Mouse (Mus musculus): ENCODE measurements at regions not wholly inside any gene's neighbourhood (a gene's known extent, or its start where the extent isn't known, plus 50 kb on each side); places are given as distances from the start of the nearest gene placed in this dataset.

DNA sequence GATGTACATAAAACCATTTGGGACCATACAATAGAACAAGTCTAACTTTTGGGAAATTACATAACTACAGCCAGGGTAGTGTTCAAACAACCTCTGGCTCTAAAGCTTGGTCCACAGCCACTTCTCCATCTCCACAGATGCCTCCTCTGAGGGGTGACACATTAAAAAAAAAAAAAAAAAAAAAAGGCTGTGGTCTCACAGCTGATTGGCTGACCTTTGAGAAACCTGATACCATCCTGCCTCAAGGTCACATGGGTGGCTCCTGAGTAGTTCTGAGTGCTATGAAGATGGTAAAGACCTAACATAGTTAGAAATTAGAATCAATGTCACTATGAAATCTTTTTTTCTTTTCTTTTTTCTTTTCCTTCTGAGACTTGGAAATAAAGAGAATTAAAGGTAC lies 102.4 kb downstream of the Tmem182 start:
- Histone ChIP-seq H3K4me1 (ENCODE audit: control insufficient read depth, insufficient read depth, low read length) (no peaks in the 10 kb centered on the region), H3K4me3 (ENCODE audit: low read length) (no peak overlapping the region), H3K27me3 (ENCODE audit: control insufficient read depth, insufficient read depth, low read length) (no peaks in the 10 kb centered on the region), H3K9ac (ENCODE audit: low read depth, low read length) (no peak overlapping the region), H3K4me2 (replicated peaks; ENCODE audit: low read depth, low read length) (no peak overlapping the region), H3K9me3 (ENCODE audit: control insufficient read depth, low read length) (no peaks in the 10 kb centered on the region), H3K36me3 (ENCODE audit: control insufficient read depth, insufficient read depth, low read length) (no peaks in the 10 kb centered on the region), H3K27ac (ENCODE audit: low read depth, low read length) (no peak overlapping the region)
- ATAC-seq (ENCODE audit: low FRiP score, low TSS enrichment), result no peak

DNA sequence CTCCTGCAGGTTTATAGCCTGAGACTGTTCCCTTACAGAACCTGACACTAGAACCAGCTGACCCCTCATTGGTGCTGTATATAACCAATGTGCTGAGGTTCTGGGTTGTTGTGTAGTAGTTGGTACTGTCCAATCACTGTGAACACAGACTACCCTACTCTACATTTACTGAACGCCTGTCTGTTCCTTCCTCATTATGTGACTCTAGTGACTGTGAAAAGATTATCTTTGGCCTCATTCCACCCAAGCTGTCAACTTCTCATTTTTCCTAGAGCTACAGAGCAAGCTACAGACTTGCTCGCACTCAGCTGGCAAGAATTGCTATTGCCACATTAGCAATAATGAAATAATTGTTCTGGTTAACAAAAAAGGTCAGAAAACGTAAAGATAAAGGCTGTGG lies 108.2 kb downstream of the Tmem182 start:
- no peak overlapping the region for H3K4me2 ChIP-seq (replicated peaks; ENCODE audit: low read depth, low read length)
- H3K4me1 ChIP-seq (ENCODE audit: control insufficient read depth, insufficient read depth, low read length), result no peaks in the 10 kb centered on the region
- H3K27me3 ChIP-seq (ENCODE audit: control insufficient read depth, insufficient read depth, low read length), result no peaks in the 10 kb centered on the region
- WGBS, result 75% methylated on average over 3 of the region's 3 CpGs
- H3K36me3 ChIP-seq (ENCODE audit: control insufficient read depth, insufficient read depth, low read length), result no peaks in the 10 kb centered on the region
- no peak overlapping the region for H3K27ac ChIP-seq (ENCODE audit: low read depth, low read length)
- H3K9me3 ChIP-seq (ENCODE audit: control insufficient read depth, low read length), result no peaks in the 10 kb centered on the region
- no peak for ATAC-seq (ENCODE audit: low FRiP score, low TSS enrichment)
- H3K4me3 ChIP-seq (ENCODE audit: low read length), result no peak overlapping the region
- H3K9ac ChIP-seq (ENCODE audit: low read depth, low read length), result no peak overlapping the region

DNA sequence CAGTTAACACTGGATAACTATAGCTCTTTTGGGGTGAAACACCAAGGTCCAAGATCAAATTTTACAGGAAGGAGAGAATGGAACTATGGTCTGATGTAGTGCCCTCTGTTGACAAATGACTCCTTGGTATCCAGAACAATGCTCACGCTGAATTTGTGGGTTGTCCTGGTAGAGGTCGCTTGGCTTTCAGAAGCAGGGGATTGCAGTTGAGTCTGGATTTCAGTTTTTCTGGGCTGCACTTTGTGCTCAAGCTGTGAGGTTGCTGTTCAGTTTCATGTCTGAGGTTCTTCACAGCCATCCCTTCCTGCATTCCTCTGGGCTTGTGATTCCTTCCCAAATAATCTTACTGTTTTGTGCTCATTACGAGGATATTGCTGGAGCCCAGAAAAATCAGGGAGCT lies 118.9 kb downstream of the Tmem182 start:
- no peak overlapping the region for H3K4me2 ChIP-seq (replicated peaks; ENCODE audit: low read depth, low read length)
- H3K27me3 ChIP-seq (ENCODE audit: control insufficient read depth, insufficient read depth, low read length), result no peaks in the 10 kb centered on the region
- no peaks in the 10 kb centered on the region for H3K36me3 ChIP-seq (ENCODE audit: control insufficient read depth, insufficient read depth, low read length)
- peak; percentile 12; the same call in 1 of the 2 replicates for ATAC-seq (ENCODE audit: low FRiP score, low TSS enrichment)
- peak overlapping the region; percentile 60; the same call in 1 of the 2 replicates for H3K27ac ChIP-seq (ENCODE audit: low read depth, low read length)
- 0 out of 2 replicates have a peak, but pooled peaks cover 3% of the 10 kb centered on the region for H3K4me1 ChIP-seq (ENCODE audit: control insufficient read depth, insufficient read depth, low read length)
- H3K4me3 ChIP-seq (ENCODE audit: low read length), result no peak overlapping the region
- 75% methylated on average over 3 of the region's 3 CpGs for WGBS
- H3K9ac ChIP-seq (ENCODE audit: low read depth, low read length), result no peak overlapping the region
- no peaks in the 10 kb centered on the region for H3K9me3 ChIP-seq (ENCODE audit: control insufficient read depth, low read length)

DNA sequence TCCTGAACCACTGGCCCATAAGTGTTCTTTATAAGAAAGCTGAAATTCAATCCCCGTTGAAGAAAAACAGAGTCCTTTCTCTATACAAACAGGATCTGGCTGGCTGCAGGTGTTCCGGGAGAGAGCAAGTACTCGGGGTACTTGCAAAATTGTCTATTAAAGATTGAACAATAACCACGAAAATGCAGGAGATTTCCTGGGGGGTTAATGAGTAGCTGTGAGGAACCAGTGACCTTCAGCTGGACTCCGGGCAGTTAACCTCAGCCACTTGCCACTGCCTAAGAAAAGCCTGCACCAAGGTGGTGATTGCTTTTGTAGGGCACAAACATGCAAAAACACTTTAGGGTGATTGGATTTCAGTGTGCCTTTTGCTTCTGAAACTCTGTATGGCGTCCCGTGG lies 119.4 kb downstream of the Tmem182 start:
- Histone ChIP-seq H3K36me3 (ENCODE audit: control insufficient read depth, insufficient read depth, low read length) (no peaks in the 10 kb centered on the region), H3K4me1 (ENCODE audit: control insufficient read depth, insufficient read depth, low read length) (0 out of 2 replicates have a peak, but pooled peaks cover 3% of the 10 kb centered on the region), H3K4me3 (ENCODE audit: low read length) (no peak overlapping the region), H3K27me3 (ENCODE audit: control insufficient read depth, insufficient read depth, low read length) (no peaks in the 10 kb centered on the region), H3K4me2 (replicated peaks; ENCODE audit: low read depth, low read length) (no peak overlapping the region), H3K27ac (ENCODE audit: low read depth, low read length) (peak overlapping the region; percentile 60; the same call in 1 of the 2 replicates), H3K9me3 (ENCODE audit: control insufficient read depth, low read length) (no peaks in the 10 kb centered on the region), H3K9ac (ENCODE audit: low read depth, low read length) (no peak overlapping the region)
- ATAC-seq (ENCODE audit: low FRiP score, low TSS enrichment), result peak; percentile 68
- 26% methylated on average over 7 of the region's 7 CpGs for WGBS

DNA sequence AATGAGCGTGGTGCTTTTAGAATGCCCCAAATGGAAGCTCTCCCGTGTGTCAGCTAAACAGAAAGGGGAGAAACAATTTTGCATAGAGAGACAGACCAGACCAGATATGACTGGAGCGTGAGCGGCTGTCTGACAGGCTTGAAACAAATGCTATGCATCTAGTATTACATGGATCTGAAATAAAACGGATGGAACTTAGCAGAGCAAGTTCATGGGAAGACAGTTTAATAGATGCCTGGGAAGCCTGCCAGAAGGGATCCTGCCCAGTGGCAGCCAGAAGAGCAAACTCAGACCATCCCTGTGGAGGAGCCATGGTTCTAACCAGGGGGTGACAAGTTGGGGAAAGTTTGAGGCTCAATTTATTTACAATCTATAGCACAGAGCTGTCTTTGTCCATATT lies 126.0 kb downstream of the Tmem182 start:
- no peak for ATAC-seq (ENCODE audit: low FRiP score, low TSS enrichment)
- Histone ChIP-seq H3K4me3 (ENCODE audit: low read length) (no peak overlapping the region), H3K27ac (ENCODE audit: low read depth, low read length) (no peak overlapping the region), H3K4me2 (replicated peaks; ENCODE audit: low read depth, low read length) (no peak overlapping the region), H3K9me3 (ENCODE audit: control insufficient read depth, low read length) (no peaks in the 10 kb centered on the region), H3K9ac (ENCODE audit: low read depth, low read length) (no peak overlapping the region), H3K4me1 (ENCODE audit: control insufficient read depth, insufficient read depth, low read length) (no peaks in the 10 kb centered on the region), H3K27me3 (ENCODE audit: control insufficient read depth, insufficient read depth, low read length) (no peaks in the 10 kb centered on the region), H3K36me3 (ENCODE audit: control insufficient read depth, insufficient read depth, low read length) (no peaks in the 10 kb centered on the region)
- WGBS, result 53% methylated on average over 5 of the region's 5 CpGs

DNA sequence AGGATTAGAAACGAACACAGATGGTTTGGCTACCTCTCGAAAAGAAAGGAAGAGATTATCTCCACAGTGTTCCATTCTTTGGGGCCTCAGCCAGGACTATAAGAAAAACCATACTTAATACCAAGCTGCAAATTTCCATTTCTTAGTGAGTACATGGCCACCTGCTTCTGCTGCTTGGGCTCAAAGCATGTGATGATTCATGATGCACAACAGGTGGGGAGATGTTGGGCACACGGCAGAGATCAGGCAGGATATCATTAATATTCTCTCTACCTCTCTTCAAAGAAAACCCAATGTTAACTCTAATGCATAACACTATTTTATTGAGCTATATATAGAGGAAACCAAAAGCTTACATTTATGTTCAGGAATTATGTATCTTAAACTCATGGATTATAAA lies 131.3 kb downstream of the Tmem182 start:
- Histone ChIP-seq H3K9ac (ENCODE audit: low read depth, low read length) (no peak overlapping the region), H3K36me3 (ENCODE audit: control insufficient read depth, insufficient read depth, low read length) (no peaks in the 10 kb centered on the region), H3K27ac (ENCODE audit: low read depth, low read length) (no peak overlapping the region), H3K9me3 (ENCODE audit: control insufficient read depth, low read length) (no peaks in the 10 kb centered on the region), H3K4me2 (replicated peaks; ENCODE audit: low read depth, low read length) (no peak overlapping the region), H3K4me3 (ENCODE audit: low read length) (no peak overlapping the region), H3K27me3 (ENCODE audit: control insufficient read depth, insufficient read depth, low read length) (no peaks in the 10 kb centered on the region), H3K4me1 (ENCODE audit: control insufficient read depth, insufficient read depth, low read length) (no peaks in the 10 kb centered on the region)
- no peak for ATAC-seq (ENCODE audit: low FRiP score, low TSS enrichment)
- 91% methylated on average over 3 of the region's 3 CpGs for WGBS

DNA sequence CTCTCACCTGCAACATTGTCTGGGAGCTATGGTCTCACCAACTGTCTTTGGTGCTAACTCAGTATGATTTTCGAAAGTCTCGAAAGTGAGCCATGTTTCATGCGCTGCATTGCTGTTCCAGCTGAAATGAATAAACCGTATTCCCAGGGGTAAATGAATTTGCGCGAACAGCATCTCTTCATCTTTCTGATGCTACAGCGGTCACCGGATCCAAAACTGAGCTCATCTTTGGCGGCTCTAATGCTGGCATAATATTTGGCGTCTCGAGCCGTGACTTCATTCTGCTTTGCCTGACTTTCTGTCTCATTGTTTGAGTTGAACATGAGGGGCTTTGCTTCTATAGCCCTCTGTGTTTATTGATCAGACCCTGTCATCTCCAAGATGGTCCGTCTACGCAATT lies 137.3 kb downstream of the Tmem182 start:
- no peak overlapping the region for H3K4me2 ChIP-seq (replicated peaks; ENCODE audit: low read depth, low read length)
- no peaks in the 10 kb centered on the region for H3K4me1 ChIP-seq (ENCODE audit: control insufficient read depth, insufficient read depth, low read length)
- no peak overlapping the region for H3K9ac ChIP-seq (ENCODE audit: low read depth, low read length)
- no peaks in the 10 kb centered on the region for H3K27me3 ChIP-seq (ENCODE audit: control insufficient read depth, insufficient read depth, low read length)
- ATAC-seq (ENCODE audit: low FRiP score, low TSS enrichment), result no peak
- no peaks in the 10 kb centered on the region for H3K36me3 ChIP-seq (ENCODE audit: control insufficient read depth, insufficient read depth, low read length)
- no peak overlapping the region for H3K4me3 ChIP-seq (ENCODE audit: low read length)
- H3K27ac ChIP-seq (ENCODE audit: low read depth, low read length), result no peak overlapping the region
- no peaks in the 10 kb centered on the region for H3K9me3 ChIP-seq (ENCODE audit: control insufficient read depth, low read length)
- WGBS, result 92% methylated on average over 14 of the region's 14 CpGs

DNA sequence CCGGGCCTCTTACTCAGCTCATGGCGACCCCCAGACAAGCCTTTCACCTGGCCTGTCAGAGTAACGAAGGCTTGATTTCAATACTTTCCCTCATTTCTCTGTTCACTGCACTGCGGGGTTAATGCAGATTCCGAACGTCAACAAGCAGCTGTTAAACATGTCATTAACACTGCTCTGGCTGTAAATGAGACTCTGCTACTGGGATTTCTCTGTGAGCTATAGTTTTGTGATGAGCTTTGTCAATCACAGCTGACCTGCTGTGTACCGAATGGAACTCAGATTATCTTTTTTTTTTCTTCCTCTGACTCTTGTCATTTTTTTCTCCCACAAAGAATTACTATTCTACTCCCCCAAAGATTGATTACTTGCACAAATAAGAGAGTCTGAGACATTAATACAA lies 137.8 kb downstream of the Tmem182 start:
- no peak for ATAC-seq (ENCODE audit: low FRiP score, low TSS enrichment)
- Histone ChIP-seq H3K36me3 (ENCODE audit: control insufficient read depth, insufficient read depth, low read length) (no peaks in the 10 kb centered on the region), H3K27me3 (ENCODE audit: control insufficient read depth, insufficient read depth, low read length) (no peaks in the 10 kb centered on the region), H3K4me1 (ENCODE audit: control insufficient read depth, insufficient read depth, low read length) (no peaks in the 10 kb centered on the region), H3K9me3 (ENCODE audit: control insufficient read depth, low read length) (no peaks in the 10 kb centered on the region), H3K9ac (ENCODE audit: low read depth, low read length) (no peak overlapping the region), H3K4me3 (ENCODE audit: low read length) (no peak overlapping the region), H3K4me2 (replicated peaks; ENCODE audit: low read depth, low read length) (no peak overlapping the region), H3K27ac (ENCODE audit: low read depth, low read length) (no peak overlapping the region)
- WGBS, result 51% methylated on average over 7 of the region's 7 CpGs

DNA sequence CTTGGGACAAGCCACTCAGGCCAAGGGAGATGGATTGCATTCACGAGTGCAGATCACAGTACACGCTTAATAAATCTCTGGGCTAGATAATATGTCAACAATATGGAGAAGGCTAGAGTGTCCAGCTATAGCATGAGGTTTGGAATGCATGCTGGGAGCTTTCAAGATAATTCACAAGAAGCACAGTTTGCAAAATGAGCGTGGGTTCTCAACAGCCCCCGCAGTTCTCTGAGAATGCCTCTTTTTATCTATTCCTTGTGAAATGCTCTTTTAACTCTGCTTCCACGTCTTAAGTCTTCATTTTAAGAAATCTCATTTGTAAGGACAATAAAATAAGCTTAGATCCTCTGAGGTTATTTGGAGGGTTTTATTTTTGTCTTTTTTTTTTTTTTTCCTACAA lies 145.2 kb downstream of the Tmem182 start:
- H3K9ac ChIP-seq (ENCODE audit: low read depth, low read length), result no peak overlapping the region
- no peak for ATAC-seq (ENCODE audit: low FRiP score, low TSS enrichment)

DNA sequence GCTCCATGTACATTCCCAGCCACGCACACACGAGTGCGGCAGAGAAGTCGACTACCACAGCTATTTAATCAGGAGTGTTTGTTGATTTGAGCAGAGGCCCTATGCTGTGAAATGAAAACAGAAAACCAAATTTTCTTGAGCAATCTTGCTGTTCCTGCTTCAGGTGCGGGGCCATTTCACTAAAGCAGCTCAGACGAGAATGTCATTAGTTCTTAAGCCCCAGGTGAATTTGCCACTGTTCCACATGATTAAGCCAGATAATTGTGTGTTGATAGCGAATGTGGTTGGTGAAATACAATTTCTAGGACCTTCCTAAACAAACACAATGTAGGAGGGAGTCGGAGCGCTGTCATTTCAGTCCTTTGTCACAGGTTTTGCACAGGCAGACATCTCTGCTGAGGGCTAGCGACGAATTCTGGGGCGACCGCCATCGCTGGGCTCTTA lies 149.3 kb downstream of the Tmem182 start:
- ATAC-seq (ENCODE audit: low FRiP score, low TSS enrichment), result no peak
- H3K36me3 ChIP-seq (ENCODE audit: control insufficient read depth, insufficient read depth, low read length), result no peaks in the 10 kb centered on the region
- H3K27ac ChIP-seq (ENCODE audit: low read depth, low read length), result no peak overlapping the region
- H3K4me2 ChIP-seq (replicated peaks; ENCODE audit: low read depth, low read length), result no peak overlapping the region
- no peaks in the 10 kb centered on the region for H3K27me3 ChIP-seq (ENCODE audit: control insufficient read depth, insufficient read depth, low read length)
- no peak overlapping the region for H3K4me3 ChIP-seq (ENCODE audit: low read length)
- H3K9me3 ChIP-seq (ENCODE audit: control insufficient read depth, low read length), result no peaks in the 10 kb centered on the region
- H3K4me1 ChIP-seq (ENCODE audit: control insufficient read depth, insufficient read depth, low read length), result no peaks in the 10 kb centered on the region
- WGBS, result 74% methylated on average over 14 of the region's 14 CpGs
- no peak overlapping the region for H3K9ac ChIP-seq (ENCODE audit: low read depth, low read length)

More for the DNA sequence above, 145.2 kb downstream of the Tmem182 start:
- Histone ChIP-seq H3K36me3 (ENCODE audit: control insufficient read depth, insufficient read depth, low read length) (no peaks in the 10 kb centered on the region), H3K9me3 (ENCODE audit: control insufficient read depth, low read length) (no peaks in the 10 kb centered on the region), H3K4me1 (ENCODE audit: control insufficient read depth, insufficient read depth, low read length) (no peaks in the 10 kb centered on the region), H3K27ac (ENCODE audit: low read depth, low read length) (no peak overlapping the region), H3K27me3 (ENCODE audit: control insufficient read depth, insufficient read depth, low read length) (no peaks in the 10 kb centered on the region), H3K4me2 (replicated peaks; ENCODE audit: low read depth, low read length) (no peak overlapping the region), H3K4me3 (ENCODE audit: low read length) (no peak overlapping the region)
- WGBS, result 64% methylated on average over 5 of the region's 5 CpGs

Data from kidney, embryonic 14.5 days (tissue).